Mouse (Mus musculus) hindbrain, embryonic 13.5 days (tissue): ENCODE data around the gene Rad51. TPM values are rescaled to one million over a fixed set of nuclear protein-coding genes. Genes with fewer than 3 reads are reported as not detected.

Experiments used
- ATAC-seq: fragments of 200-750 bp; cut with Nextera tagmentation; 2 replicates; pipeline ENCODE4 v1.8.0; 2017; ENCODE audit warnings: moderate TSS enrichment; ENCODE audit not compliant: low FRiP score
- H3K27ac ChIP-seq: fragments of 300-500 bp; sonication (generic); 2 replicates; pipeline ENCODE4 v1.5.1; 2015; ENCODE audit warnings: inconsistent platforms, mild to moderate bottlenecking, moderate library complexity
- H3K27me3 ChIP-seq: fragments of 300-500 bp; sonication (generic); 2 replicates; pipeline ENCODE4 v1.6.1; 2015; ENCODE audit warnings: mild to moderate bottlenecking, inconsistent platforms
- H3K36me3 ChIP-seq: fragments of 300-500 bp; sonication (generic); 2 replicates; pipeline ENCODE4 v1.6.1; 2015; ENCODE audit warnings: mild to moderate bottlenecking, inconsistent platforms
- H3K4me1 ChIP-seq: fragments of 300-500 bp; sonication (generic); replicated peaks from 2 replicates; pipeline ENCODE4 v1.6.1; 2015; ENCODE audit warnings: inconsistent platforms
- H3K4me2 ChIP-seq: fragments of 300-500 bp; sonication (generic); 2 replicates; pipeline ENCODE4 v1.6.1; 2015; ENCODE audit warnings: inconsistent platforms, mild to moderate bottlenecking, moderate library complexity
- H3K4me3 ChIP-seq: fragments of 300-500 bp; sonication (generic); 2 replicates; pipeline ENCODE4 v1.5.1; 2015; ENCODE audit warnings: mild to moderate bottlenecking, inconsistent platforms
- H3K9ac ChIP-seq: fragments of 300-500 bp; sonication (generic); 2 replicates; pipeline ENCODE4 v1.6.1; 2015; ENCODE audit warnings: mild to moderate bottlenecking, inconsistent platforms
- H3K9me3 ChIP-seq: fragments of 300-500 bp; sonication (generic); 2 replicates; pipeline ENCODE4 v1.6.1; 2016; ENCODE audit warnings: inconsistent platforms
- WGBS: fragments of 180-500 bp; shearing (Covaris S2); methylation state at CpG from one replicate; pipeline ENCODE4 v1.1.7; 2015; 5-methylcytosine and 5-hydroxymethylcytosine counted together
- polyA plus RNA-seq: library from polyadenylated mRNA; unstranded; fragments of >200 nt; fragmentation: Nextera tagmentation; extraction: Ambion mirVana; gene quantifications from 2 replicates; pipeline ENCODE4 v1.2.1, GENCODE M21; 2015

Rad51 gene
- 12.6 and 12.8 TPM in 2 replicates for polyA plus RNA-seq

- H3K27ac ChIP-seq: peak within 1 kb of the TSS; percentile 86
- H3K36me3 ChIP-seq: 0 out of 2 replicates have a peak, but pooled peaks cover 2% of the 10 kb centered on the region
- H3K4me3 ChIP-seq: peak within 1 kb of the TSS; percentile 62
- H3K4me1 ChIP-seq: peaks cover 13% of the 10 kb centered on the region
- H3K9me3 ChIP-seq: no peaks in the 10 kb centered on the region
- H3K4me2 ChIP-seq: peak within 1 kb of the TSS; percentile 98
- peak; percentile 96 for ATAC-seq
- peak within 1 kb of the TSS; percentile 71 for H3K9ac ChIP-seq
- 1% methylated on average over 51 of the region's 51 CpGs for WGBS
- no peaks in the 10 kb centered on the region for H3K27me3 ChIP-seq
These were observed at the start of gene Rad51 for GRCm38 (mm10) chr2:119112438-119113112. Rad51 (plus strand) TSS chr2:119112793.

GRCm38 (mm10) chr2:119072397-119072796, 40.2 kb upstream of the Rad51 start:
- WGBS: 95% methylated on average over 4 of the region's 4 CpGs
- Histone ChIP-seq H3K4me1 (no peaks in the 10 kb centered on the region), H3K27me3 (no peaks in the 10 kb centered on the region), H3K9ac (no peak overlapping the region), H3K4me2 (no peak overlapping the region), H3K4me3 (no peak overlapping the region), H3K9me3 (no peaks in the 10 kb centered on the region), H3K36me3 (no peaks in the 10 kb centered on the region; the same call in 1 of the 2 replicates), H3K27ac (no peak overlapping the region)
- ATAC-seq: no peak

GRCm38 (mm10) chr2:119086156-119086555, 26.4 kb upstream of the Rad51 start:
- no peak overlapping the region for H3K27ac ChIP-seq
- no peak for ATAC-seq
- H3K27me3 ChIP-seq: no peaks in the 10 kb centered on the region
- H3K9ac ChIP-seq: no peak overlapping the region
- 88% methylated on average over 2 of the region's 2 CpGs for WGBS
- no peak overlapping the region for H3K4me2 ChIP-seq
- H3K4me1 ChIP-seq: no peaks in the 10 kb centered on the region
- H3K36me3 ChIP-seq: no peaks in the 10 kb centered on the region
- no peak overlapping the region for H3K4me3 ChIP-seq
- H3K9me3 ChIP-seq: no peaks in the 10 kb centered on the region

- Histone ChIP-seq H3K4me1 (no peaks in the 10 kb centered on the region), H3K9me3 (no peaks in the 10 kb centered on the region), H3K36me3 (peaks cover 6% of the 10 kb centered on the region; the same call in 1 of the 2 replicates), H3K9ac (no peak overlapping the region), H3K27me3 (no peaks in the 10 kb centered on the region), H3K4me2 (no peak overlapping the region), H3K4me3 (no peak overlapping the region), H3K27ac (no peak overlapping the region)
- ATAC-seq: no peak
These were observed 11.0 kb upstream of the Rad51 start for GRCm38 (mm10) chr2:119101552-119101951.

- Histone ChIP-seq H3K27ac (no peak overlapping the region), H3K36me3 (peaks cover 8% of the 10 kb centered on the region; the same call in 1 of the 2 replicates), H3K4me2 (no peak overlapping the region), H3K4me3 (no peak overlapping the region), H3K27me3 (no peaks in the 10 kb centered on the region), H3K9me3 (no peaks in the 10 kb centered on the region), H3K4me1 (peaks cover 2% of the 10 kb centered on the region), H3K9ac (no peak overlapping the region)
- WGBS: 88% methylated on average over 5 of the region's 5 CpGs
- no peak for ATAC-seq
These were observed 6.0 kb upstream of the Rad51 start for GRCm38 (mm10) chr2:119106583-119106982.

- Histone ChIP-seq H3K9me3 (no peaks in the 10 kb centered on the region), H3K4me1 (peaks cover 12% of the 10 kb centered on the region), H3K4me2 (no peak overlapping the region), H3K27me3 (no peaks in the 10 kb centered on the region), H3K9ac (no peak overlapping the region), H3K27ac (no peak overlapping the region), H3K4me3 (no peak overlapping the region), H3K36me3 (0 out of 2 replicates have a peak, but pooled peaks cover 2% of the 10 kb centered on the region)
- 63% methylated on average over 4 of the region's 4 CpGs for WGBS
- ATAC-seq: no peak
These were observed 4.0 kb upstream of the Rad51 start for GRCm38 (mm10) chr2:119108554-119108953.

- no peaks in the 10 kb centered on the region for H3K27me3 ChIP-seq
- no peak for ATAC-seq
- H3K4me1 ChIP-seq: peaks cover 13% of the 10 kb centered on the region
- no peaks in the 10 kb centered on the region for H3K9me3 ChIP-seq
- WGBS: 91% methylated on average over 3 of the region's 3 CpGs
- H3K9ac ChIP-seq: no peak overlapping the region
- H3K4me3 ChIP-seq: no peak overlapping the region
- H3K4me2 ChIP-seq: no peak overlapping the region
- 0 out of 2 replicates have a peak, but pooled peaks cover 2% of the 10 kb centered on the region for H3K36me3 ChIP-seq
- no peak overlapping the region for H3K27ac ChIP-seq
These were observed 1.5 kb upstream of the Rad51 start for GRCm38 (mm10) chr2:119111060-119111459.

GRCm38 (mm10) chr2:119113121-119113925, 730 bp downstream of the Rad51 start:
- Histone ChIP-seq H3K36me3 (0 out of 2 replicates have a peak, but pooled peaks cover 2% of the 10 kb centered on the region), H3K9me3 (no peaks in the 10 kb centered on the region), H3K9ac (peak overlapping the region; percentile 71), H3K27ac (no peak overlapping the region), H3K27me3 (no peaks in the 10 kb centered on the region), H3K4me1 (peaks cover 13% of the 10 kb centered on the region), H3K4me3 (peak overlapping the region; percentile 62), H3K4me2 (peak overlapping the region; percentile 98)
- 15% methylated on average over 20 of the region's 20 CpGs for WGBS
- no peak for ATAC-seq

- no peak for ATAC-seq
- no peak overlapping the region for H3K4me3 ChIP-seq
- H3K4me2 ChIP-seq: no peak overlapping the region
- H3K9ac ChIP-seq: no peak overlapping the region
- no peaks in the 10 kb centered on the region for H3K27me3 ChIP-seq
- no peaks in the 10 kb centered on the region for H3K9me3 ChIP-seq
- peaks cover 74% of the 10 kb centered on the region for H3K36me3 ChIP-seq
- 91% methylated on average over 5 of the region's 5 CpGs for WGBS
- no peak overlapping the region for H3K27ac ChIP-seq
- H3K4me1 ChIP-seq: no peaks in the 10 kb centered on the region
These were observed 23.8 kb downstream of the Rad51 start for GRCm38 (mm10) chr2:119136346-119136898.

- Histone ChIP-seq H3K36me3 (peaks cover 94% of the 10 kb centered on the region), H3K4me2 (no peak overlapping the region), H3K9me3 (no peaks in the 10 kb centered on the region), H3K27ac (no peak overlapping the region), H3K4me1 (no peaks in the 10 kb centered on the region), H3K27me3 (no peaks in the 10 kb centered on the region), H3K4me3 (no peak overlapping the region), H3K9ac (no peak overlapping the region)
- ATAC-seq: no peak
- WGBS: 88% methylated on average over 2 of the region's 2 CpGs
These were observed 32.6 kb downstream of the Rad51 start for GRCm38 (mm10) chr2:119145199-119145598.

GRCm38 (mm10) chr2:119146435-119146834, 33.8 kb downstream of the Rad51 start:
- H3K9ac ChIP-seq: no peak overlapping the region
- H3K27me3 ChIP-seq: no peaks in the 10 kb centered on the region
- H3K4me2 ChIP-seq: no peak overlapping the region
- 87% methylated on average over 6 of the region's 6 CpGs for WGBS
- H3K4me1 ChIP-seq: no peaks in the 10 kb centered on the region
- no peaks in the 10 kb centered on the region for H3K9me3 ChIP-seq
- no peak overlapping the region for H3K4me3 ChIP-seq
- no peak overlapping the region for H3K27ac ChIP-seq
- peaks cover 95% of the 10 kb centered on the region for H3K36me3 ChIP-seq
- ATAC-seq: no peak

- Histone ChIP-seq H3K9ac (no peak overlapping the region), H3K4me2 (no peak overlapping the region), H3K36me3 (peaks cover 95% of the 10 kb centered on the region), H3K27me3 (no peaks in the 10 kb centered on the region), H3K4me3 (no peak overlapping the region), H3K9me3 (no peaks in the 10 kb centered on the region), H3K4me1 (no peaks in the 10 kb centered on the region), H3K27ac (no peak overlapping the region)
- ATAC-seq: no peak
- 84% methylated on average over 22 of the region's 22 CpGs for WGBS
These were observed 34.6 kb downstream of the Rad51 start for GRCm38 (mm10) chr2:119147160-119147678.
